Mouse (Mus musculus) kidney, embryonic 14.5 days (tissue): Measurements from ENCODE around the gene Tirap. TPM values are rescaled to one million over a fixed set of nuclear protein-coding genes. Genes with fewer than 3 reads are reported as not detected.

Experiments used
- ATAC-seq: fragments of 200-750 bp; cut with Nextera tagmentation; 2 replicates; pipeline ENCODE4 v1.8.0; 2017; ENCODE audit warnings: moderate number of reproducible peaks, mild to moderate bottlenecking, moderate TSS enrichment, moderate library complexity; ENCODE audit not compliant: low FRiP score, low TSS enrichment
- H3K27ac ChIP-seq: fragments of 300-500 bp; sonication (generic); 2 replicates; pipeline ENCODE4 v1.5.1; 2014; ENCODE audit warnings: low read depth, mild to moderate bottlenecking, low read length, moderate library complexity, mixed read lengths
- H3K27me3 ChIP-seq: fragments of 300-500 bp; sonication (generic); 2 replicates; pipeline ENCODE4 v1.6.1; 2014; ENCODE audit warnings: mild to moderate bottlenecking, low read length; ENCODE audit not compliant: control insufficient read depth, insufficient read depth
- H3K36me3 ChIP-seq: fragments of 300-500 bp; sonication (generic); 2 replicates; pipeline ENCODE4 v1.6.1; 2014; ENCODE audit warnings: low read length, mixed read lengths; ENCODE audit not compliant: control insufficient read depth, insufficient read depth
- H3K4me1 ChIP-seq: fragments of 300-500 bp; sonication (generic); 2 replicates; pipeline ENCODE4 v1.6.1; 2014; ENCODE audit warnings: low read length, mixed read lengths; ENCODE audit not compliant: control insufficient read depth, insufficient read depth
- H3K4me2 ChIP-seq: fragments of 300-500 bp; sonication (generic); replicated peaks from 2 replicates; pipeline ENCODE4 v1.6.1; 2014; ENCODE audit warnings: low read depth, mild to moderate bottlenecking, low read length
- H3K4me3 ChIP-seq: fragments of 300-500 bp; sonication (generic); 2 replicates; pipeline ENCODE4 v1.5.1; 2014; ENCODE audit warnings: mild to moderate bottlenecking, low read length
- H3K9ac ChIP-seq: fragments of 300-500 bp; sonication (generic); 2 replicates; pipeline ENCODE4 v1.6.1; 2014; ENCODE audit warnings: low read depth, mild to moderate bottlenecking, low read length, moderate library complexity
- H3K9me3 ChIP-seq: fragments of 300-500 bp; sonication (generic); 2 replicates; pipeline ENCODE4 v1.6.1; 2016; ENCODE audit warnings: low read length; ENCODE audit not compliant: control insufficient read depth
- WGBS: fragments of 180-500 bp; shearing (Covaris S2); extraction: QIAGEN DNeasy Blood & Tissue Kit; methylation state at CpG from one replicate; pipeline ENCODE4 v1.1.7; 2014; 5-methylcytosine and 5-hydroxymethylcytosine counted together
- polyA plus RNA-seq: library from polyadenylated mRNA; unstranded; fragments of >200 nt; fragmentation: Nextera tagmentation; extraction: Ambion mirVana; gene quantifications from 2 replicates; pipeline ENCODE4 v1.2.1, GENCODE M21; 2014

Gene Tirap
- polyA plus RNA-seq, 1 experiment from 2014 or later, result 12.5 TPM

DNA sequence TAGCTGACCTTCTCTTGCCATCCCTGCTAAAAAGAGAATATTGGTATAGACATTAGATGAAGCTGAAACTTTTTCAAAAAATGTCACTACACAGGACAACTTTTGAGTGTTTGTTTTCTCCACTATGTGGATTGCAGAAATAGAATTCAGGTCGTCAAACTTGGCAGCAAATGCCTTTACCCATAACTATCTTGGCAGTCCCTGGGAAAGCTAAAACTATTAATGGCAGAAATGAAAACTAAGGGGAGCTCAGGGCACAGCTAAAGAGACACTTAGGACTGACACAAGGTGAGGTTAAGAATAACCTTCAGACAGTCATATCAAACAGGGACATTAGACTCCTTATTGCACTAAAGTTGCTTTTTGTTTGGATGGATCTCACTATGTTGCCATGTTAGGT, 17.9 kb upstream of the Tirap start:
- 77% methylated on average over 1 of the region's 1 CpGs for WGBS
- no peak overlapping the region for H3K4me2 ChIP-seq
- no peak overlapping the region for H3K9ac ChIP-seq
- no peak overlapping the region for H3K27ac ChIP-seq
- no peaks in the 10 kb centered on the region for H3K9me3 ChIP-seq
- ATAC-seq, result no peak
- no peaks in the 10 kb centered on the region for H3K4me1 ChIP-seq
- no peak overlapping the region for H3K4me3 ChIP-seq
- H3K36me3 ChIP-seq, result peaks cover 72% of the 10 kb centered on the region
- H3K27me3 ChIP-seq, result no peaks in the 10 kb centered on the region

DNA sequence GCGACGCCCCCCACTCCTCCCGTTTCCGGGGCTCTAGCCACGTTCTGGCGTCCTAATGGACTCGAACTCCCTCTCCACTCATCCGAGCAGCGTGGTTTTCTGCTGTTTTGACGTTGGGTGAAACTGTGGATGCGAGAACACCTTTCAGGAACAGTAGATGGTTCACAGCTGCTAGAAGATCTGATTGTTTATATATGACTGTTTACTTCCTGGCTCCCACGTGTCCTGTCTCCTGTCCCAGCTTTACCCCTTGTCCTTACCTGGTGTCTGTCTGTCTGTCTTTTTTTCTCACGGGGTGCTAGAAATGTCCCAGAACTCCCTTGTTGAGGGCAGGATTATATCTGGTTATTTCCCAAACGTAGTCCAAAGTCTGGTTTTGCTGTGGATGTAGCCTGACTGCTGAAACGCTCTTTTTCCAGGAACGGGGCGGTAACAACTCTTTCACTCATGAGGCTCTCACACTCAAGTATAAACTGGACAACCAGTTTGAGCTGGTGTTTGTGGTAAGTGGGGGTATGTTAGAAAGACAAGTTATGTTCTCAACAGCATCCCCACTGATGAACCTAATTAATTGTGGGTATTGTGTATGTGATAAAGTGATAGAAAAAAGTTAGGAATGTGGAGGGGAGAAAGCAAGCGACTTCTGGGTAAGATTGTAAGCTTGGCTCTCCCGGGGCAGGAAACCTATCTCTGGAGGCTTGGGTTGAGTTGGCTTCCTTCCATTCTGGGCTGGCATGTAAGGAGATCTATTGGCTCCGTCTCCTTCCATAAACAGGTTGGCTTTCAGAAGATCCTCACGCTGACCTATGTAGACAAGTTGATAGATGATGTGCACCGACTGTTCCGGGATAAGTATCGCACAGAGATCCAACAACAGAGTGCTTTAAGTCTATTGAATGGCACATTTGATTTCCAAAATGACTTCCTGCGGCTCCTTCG, 11.8 kb upstream of the Tirap start:
- Histone ChIP-seq H3K9ac (peak overlapping the region; percentile 74), H3K27me3 (no peaks in the 10 kb centered on the region), H3K27ac (peak overlapping the region; percentile 7; the same call in 1 of the 2 replicates), H3K36me3 (peaks cover 61% of the 10 kb centered on the region), H3K9me3 (no peaks in the 10 kb centered on the region), H3K4me3 (peak overlapping the region; percentile 73), H3K4me1 (peaks cover 6% of the 10 kb centered on the region), H3K4me2 (peak overlapping the region; percentile 85)
- ATAC-seq, result no peak
- 33% methylated on average over 26 of the region's 26 CpGs for WGBS

DNA sequence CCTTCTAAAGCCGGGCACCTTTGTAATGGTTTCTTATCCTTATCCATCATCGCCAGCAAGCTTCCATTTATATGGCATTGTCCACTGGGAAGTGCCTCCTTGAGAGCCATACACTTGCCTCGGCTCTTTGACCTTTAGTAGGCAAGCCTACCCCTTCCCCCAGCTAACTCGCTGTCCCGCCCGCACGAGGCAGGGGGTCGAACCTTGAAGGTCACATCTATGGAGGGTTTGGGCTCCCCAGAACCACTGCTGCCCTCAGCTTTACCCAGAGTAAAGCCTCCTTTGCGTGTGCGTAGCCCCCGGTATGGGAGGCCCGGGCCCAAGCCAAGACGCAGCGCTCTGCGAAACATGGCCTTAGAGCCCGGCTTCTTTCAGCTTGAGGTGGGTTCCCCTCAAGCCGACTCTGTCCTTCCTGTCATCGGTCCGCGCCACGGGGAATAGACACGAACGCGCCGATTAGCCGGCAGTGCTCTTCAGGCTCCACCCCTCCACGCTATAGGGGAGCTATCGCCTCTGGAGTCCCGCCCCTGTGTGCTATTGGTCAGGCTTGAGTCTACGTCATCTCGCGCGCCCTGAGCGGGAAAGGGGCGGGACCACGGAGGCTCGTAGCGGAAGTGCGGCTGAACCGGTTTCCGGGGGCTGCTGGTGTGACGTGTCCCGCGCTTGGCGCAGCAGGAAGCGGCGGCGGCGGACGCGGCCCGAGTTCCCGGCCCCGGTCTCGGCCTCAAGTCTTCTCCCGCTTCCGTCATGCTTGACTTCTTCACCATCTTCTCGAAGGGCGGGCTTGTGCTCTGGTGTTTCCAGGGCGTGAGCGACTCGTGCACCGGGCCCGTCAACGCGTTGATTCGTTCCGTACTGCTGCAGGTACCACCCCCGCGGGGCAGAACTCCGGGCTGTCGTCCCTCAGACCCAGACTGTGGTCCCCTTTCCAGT, 10.7 kb upstream of the Tirap start, which contains the start of gene Foxred1:
Gene Foxred1, minus strand, starts transcription at position 514 of the 933 bp plus-strand sequence.
- H3K27me3 ChIP-seq, result no peaks in the 10 kb centered on the region
- peak within 1 kb of the TSS; percentile 74 for H3K9ac ChIP-seq
- H3K27ac ChIP-seq, result peak within 1 kb of the TSS; percentile 80
- peak; percentile 100 for ATAC-seq
- H3K4me1 ChIP-seq, result peaks cover 6% of the 10 kb centered on the region
- H3K4me2 ChIP-seq, result peak within 1 kb of the TSS; percentile 88
- 1% methylated on average over 72 of the region's 72 CpGs for WGBS
- H3K4me3 ChIP-seq, result peak within 1 kb of the TSS; percentile 73
- H3K36me3 ChIP-seq, result peaks cover 64% of the 10 kb centered on the region
- H3K9me3 ChIP-seq, result no peaks in the 10 kb centered on the region

DNA sequence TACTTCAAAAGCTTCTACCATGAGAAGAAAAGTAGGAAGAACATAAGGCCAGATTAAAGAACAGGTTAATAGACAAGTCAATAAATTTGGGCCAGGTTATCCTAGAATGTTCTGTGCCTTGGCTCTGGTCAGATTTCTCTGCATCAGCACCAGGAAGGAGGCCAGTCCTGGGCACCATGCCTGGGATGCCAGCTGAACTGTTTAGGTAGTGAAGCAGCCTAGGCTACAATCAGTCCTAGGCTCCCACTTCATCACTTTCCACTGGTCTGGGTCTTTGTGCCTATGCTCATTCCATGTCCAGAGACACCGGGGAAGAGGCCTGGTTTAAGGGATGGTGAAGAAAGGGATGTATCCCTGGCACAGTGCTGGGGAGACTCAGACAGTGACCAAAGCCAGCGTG, 4.3 kb upstream of the Tirap start:
- H3K9me3 ChIP-seq, result no peaks in the 10 kb centered on the region
- 93% methylated on average over 2 of the region's 2 CpGs for WGBS

DNA sequence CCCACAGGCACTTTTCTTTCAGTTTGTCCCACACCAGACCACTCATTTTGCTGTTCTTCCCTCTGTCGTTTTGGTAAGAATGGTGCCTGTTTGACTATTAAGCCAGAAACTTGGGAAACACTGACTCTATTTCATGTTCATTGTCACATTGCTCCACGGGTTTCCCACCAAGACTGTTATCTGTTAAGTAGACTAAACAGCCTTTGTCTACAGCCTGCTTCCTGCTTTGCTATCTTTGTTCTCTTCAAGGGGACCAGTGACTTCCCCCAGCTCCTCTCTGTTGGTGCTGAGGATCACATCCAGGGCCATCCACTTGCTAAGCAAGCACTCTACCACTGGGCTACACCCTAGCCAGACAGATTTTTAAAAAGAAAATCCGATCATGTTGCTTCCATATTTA, 3.4 kb upstream of the Tirap start:
- peaks cover 8% of the 10 kb centered on the region for H3K4me1 ChIP-seq
- no peak for ATAC-seq
- H3K9me3 ChIP-seq, result no peaks in the 10 kb centered on the region
- H3K27me3 ChIP-seq, result no peaks in the 10 kb centered on the region
- no peak overlapping the region for H3K4me3 ChIP-seq
- H3K4me2 ChIP-seq, result no peak overlapping the region
- peaks cover 41% of the 10 kb centered on the region for H3K36me3 ChIP-seq
- no peak overlapping the region for H3K27ac ChIP-seq
- no peak overlapping the region for H3K9ac ChIP-seq
- WGBS, result 58% methylated on average over 3 of the region's 3 CpGs

More for the DNA sequence above, 4.3 kb upstream of the Tirap start:
- H3K4me1 ChIP-seq, result peaks cover 6% of the 10 kb centered on the region
- H3K36me3 ChIP-seq, result peaks cover 47% of the 10 kb centered on the region
- no peak overlapping the region for H3K9ac ChIP-seq
- no peak overlapping the region for H3K4me3 ChIP-seq
- H3K4me2 ChIP-seq, result no peak overlapping the region
- no peaks in the 10 kb centered on the region for H3K27me3 ChIP-seq
- no peak overlapping the region for H3K27ac ChIP-seq
- ATAC-seq, result no peak

DNA sequence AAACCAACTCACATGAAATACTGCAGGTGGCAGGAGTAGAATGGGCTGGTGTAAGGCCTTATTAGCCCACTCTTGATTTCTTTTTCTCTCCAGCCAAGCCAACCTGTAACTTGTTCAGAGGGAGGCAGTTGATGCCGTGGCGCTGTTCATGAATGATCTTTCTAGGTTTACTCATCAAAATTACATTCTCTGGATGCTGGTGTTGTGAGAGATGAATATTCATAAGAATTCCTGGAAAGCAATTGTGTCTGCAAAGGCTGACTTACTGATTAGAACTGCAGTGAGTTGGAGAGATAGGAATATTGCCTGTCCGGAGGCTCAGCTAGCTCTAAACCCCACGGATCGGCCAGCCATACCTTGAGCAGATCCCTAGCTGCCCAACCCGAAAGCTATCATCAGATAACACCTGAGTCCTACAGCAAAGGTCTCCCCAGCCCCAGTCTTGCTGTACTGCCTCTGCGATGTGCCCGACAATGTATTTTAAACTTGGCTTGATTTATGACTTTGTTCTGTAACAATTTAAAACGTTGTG, 504 bp upstream of the Tirap start:
- Histone ChIP-seq H3K27ac (no peak overlapping the region), H3K9ac (no peak overlapping the region)
- WGBS, result 48% methylated on average over 9 of the region's 9 CpGs

DNA sequence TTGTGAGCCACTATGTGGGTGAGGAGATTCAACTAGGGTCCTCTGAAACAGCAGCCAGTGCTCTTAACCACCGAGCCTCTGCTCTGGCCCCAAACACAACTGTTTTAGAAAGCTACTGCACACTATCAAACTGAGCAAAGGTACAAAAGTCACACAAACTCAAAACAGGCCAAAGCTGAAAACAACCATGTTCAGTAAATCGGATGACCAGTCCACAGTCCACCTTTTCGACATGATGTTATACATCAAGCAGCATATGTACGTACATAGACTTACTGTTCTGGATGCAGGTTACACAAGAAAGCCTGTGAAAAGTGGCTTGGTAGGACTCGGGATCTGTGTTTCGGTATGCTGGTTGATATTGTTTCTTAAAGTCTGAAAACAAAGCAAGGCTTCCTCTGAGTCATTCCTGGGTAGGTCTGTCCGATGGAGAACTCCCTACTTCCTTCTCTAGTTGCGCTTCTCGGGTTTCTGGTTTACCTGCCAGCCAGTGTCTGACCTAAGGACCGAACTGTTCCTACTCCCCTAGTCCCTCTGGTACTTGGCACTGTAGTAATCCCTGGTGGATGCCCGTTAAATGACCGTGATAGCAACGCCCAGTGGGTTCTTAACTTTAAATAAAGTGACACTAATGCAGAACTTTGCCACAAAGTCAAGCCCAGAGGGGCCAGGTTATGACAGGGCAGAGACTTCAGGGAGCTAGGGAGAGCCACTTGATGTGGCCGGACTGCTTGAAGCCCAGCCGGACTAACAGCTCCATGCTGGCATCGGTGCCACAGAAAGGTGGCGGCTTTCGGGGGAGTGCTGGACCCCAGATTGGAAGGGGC, 933 bp downstream of the Tirap start:
- peak; percentile 69 for ATAC-seq
- 22% methylated on average over 18 of the region's 18 CpGs for WGBS
- H3K27ac ChIP-seq, result 0 out of 2 replicates have a peak overlapping the region, but pooled peaks have one; percentile 30

More for the DNA sequence above, 504 bp upstream of the Tirap start:
- H3K27me3 ChIP-seq, result no peaks in the 10 kb centered on the region
- H3K4me2 ChIP-seq, result peak overlapping the region; percentile 81
- H3K36me3 ChIP-seq, result peaks cover 14% of the 10 kb centered on the region
- peaks cover 8% of the 10 kb centered on the region for H3K4me1 ChIP-seq
- no peak for ATAC-seq
- H3K9me3 ChIP-seq, result no peaks in the 10 kb centered on the region
- H3K4me3 ChIP-seq, result peak overlapping the region; percentile 62

DNA sequence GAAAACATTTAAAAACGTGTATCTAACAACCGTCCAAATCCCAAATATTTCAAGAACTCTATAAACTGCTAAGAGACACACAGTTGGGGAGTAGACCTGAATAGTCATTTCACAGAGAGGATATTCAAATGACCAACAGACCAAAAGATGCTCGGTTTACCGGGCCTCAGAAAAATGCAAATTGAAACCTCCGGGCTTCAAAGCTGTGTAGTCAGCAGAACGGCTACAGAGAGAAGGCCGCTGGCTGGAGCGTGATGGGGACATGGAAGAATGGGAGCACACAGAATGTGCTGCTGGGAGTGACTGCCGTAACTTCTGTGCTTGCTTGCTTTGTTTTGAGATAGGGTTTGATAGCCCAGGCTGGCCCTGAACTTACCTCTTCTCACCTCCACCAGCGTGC, 1.7 kb downstream of the Tirap start:
- no peaks in the 10 kb centered on the region for H3K36me3 ChIP-seq
- no peaks in the 10 kb centered on the region for H3K9me3 ChIP-seq
- peaks cover 8% of the 10 kb centered on the region for H3K4me1 ChIP-seq
- 67% methylated on average over 10 of the region's 10 CpGs for WGBS
- no peak overlapping the region for H3K27ac ChIP-seq
- no peak overlapping the region for H3K4me2 ChIP-seq
- H3K27me3 ChIP-seq, result no peaks in the 10 kb centered on the region
- H3K4me3 ChIP-seq, result no peak overlapping the region
- ATAC-seq, result no peak
- H3K9ac ChIP-seq, result no peak overlapping the region

More for the DNA sequence above, 933 bp downstream of the Tirap start:
- peak overlapping the region; percentile 81 for H3K4me2 ChIP-seq
- no peaks in the 10 kb centered on the region for H3K9me3 ChIP-seq
- H3K9ac ChIP-seq, result peak overlapping the region; percentile 78
- no peaks in the 10 kb centered on the region for H3K27me3 ChIP-seq
- H3K4me1 ChIP-seq, result peaks cover 8% of the 10 kb centered on the region
- no peaks in the 10 kb centered on the region for H3K36me3 ChIP-seq
- peak overlapping the region; percentile 62 for H3K4me3 ChIP-seq
